Comparison of ENCODE assay signal across 23 mouse cellular contexts in genomic region chr1:187505368-187505767, GRCm38 (mm10).
A peak's percentile ranks its signal among the peaks of the same experiment; 100 is the strongest.
DNase-seq lines count a peak whose midpoint lies in the region; ATAC-seq and TF ChIP-seq lines count a peak whose summit lies in the region.
"Had no signal": no experiment of that assay in that cellular context is flagged by ENCODE, and none has a peak within 500 bp of the region (broad histone marks: within the 10 kb centered on the region; RNA-seq: fewer than 3 reads in every experiment).

No protein-coding gene starts in this region.

- no peak for TF ChIP-seq CTCF in liver, postnatal 0 days (IDR thresholded peaks at IDR 0.05; ENCODE audit: low read depth)

- TF ChIP-seq EP300 in liver, postnatal 0 days (IDR thresholded peaks at IDR 0.05; ENCODE audit: low read depth), result 0 out of 2 replicates have a peak, but pooled peaks have one; percentile 27

- no peak overlapping the region for H3K4me3 ChIP-seq in liver, postnatal 0 days (ENCODE audit: low read depth, low read length)
- H3K4me3 ChIP-seq in liver, embryonic 11.5 days (ENCODE audit: low read depth, low read length), result no peak overlapping the region
- H3K4me3 ChIP-seq: embryonic facial prominence, embryonic 13.5 days; forebrain, embryonic 13.5 days; heart, embryonic 15.5 days; hindbrain, embryonic 15.5 days had no signal

- no peaks in the 10 kb centered on the region for H3K9me3 ChIP-seq in liver, postnatal 0 days (ENCODE audit: low read length)
- no peaks in the 10 kb centered on the region for H3K9me3 ChIP-seq in liver, embryonic 11.5 days (ENCODE audit: control insufficient read depth, low read length)
- H3K9me3 ChIP-seq: embryonic facial prominence, embryonic 13.5 days; forebrain, embryonic 13.5 days; heart, embryonic 15.5 days; hindbrain, embryonic 15.5 days had no signal

- peak; percentile 51; the same call in 1 of the 2 replicates for ATAC-seq in liver, postnatal 0 days
- no peak for ATAC-seq in liver, embryonic 11.5 days (replicated peaks; ENCODE audit: low FRiP score)
- ATAC-seq in megakaryocyte, adult 5-6 weeks (ENCODE audit: poor library complexity, severe bottlenecking), result no peak
- ATAC-seq: forebrain, embryonic 13.5 days; forebrain, postnatal 0 days; intestine, embryonic 16.5 days had no signal

- H3K27ac ChIP-seq in liver, postnatal 0 days (ENCODE audit: low read depth), result no peak overlapping the region
- H3K27ac ChIP-seq in liver, embryonic 11.5 days (ENCODE audit: low read depth, low read length), result no peak overlapping the region
- H3K27ac ChIP-seq: embryonic facial prominence, embryonic 13.5 days; forebrain, embryonic 13.5 days; gastrocnemius, adult 2 months; heart, embryonic 15.5 days; hindbrain, embryonic 15.5 days had no signal

- H3K36me3 ChIP-seq in liver, postnatal 0 days (replicated peaks; ENCODE audit: insufficient read depth, low read length), result no peaks in the 10 kb centered on the region
- no peaks in the 10 kb centered on the region for H3K36me3 ChIP-seq in liver, embryonic 11.5 days (ENCODE audit: control insufficient read depth, insufficient read depth, low read length)
- H3K36me3 ChIP-seq: embryonic facial prominence, embryonic 13.5 days; heart, embryonic 15.5 days; hindbrain, embryonic 15.5 days had no signal

- H3K9ac ChIP-seq in liver, postnatal 0 days (replicated peaks), result no peak overlapping the region
- no peak overlapping the region for H3K9ac ChIP-seq in liver, embryonic 11.5 days (ENCODE audit: low read depth, low read length)
- H3K9ac ChIP-seq: embryonic facial prominence, embryonic 13.5 days; forebrain, embryonic 13.5 days; forebrain, postnatal 0 days; heart, embryonic 15.5 days; hindbrain, embryonic 15.5 days had no signal

- H3K27me3 ChIP-seq in liver, postnatal 0 days (ENCODE audit: insufficient read depth, low read length), result no peaks in the 10 kb centered on the region
- H3K27me3 ChIP-seq in liver, embryonic 11.5 days (replicated peaks; ENCODE audit: control insufficient read depth, insufficient read depth, low read length), result no peaks in the 10 kb centered on the region
- H3K27me3 ChIP-seq: embryonic facial prominence, embryonic 13.5 days; forebrain, embryonic 13.5 days; heart, embryonic 15.5 days; hindbrain, embryonic 15.5 days had no signal

- no peak overlapping the region for H3K4me2 ChIP-seq in liver, postnatal 0 days (ENCODE audit: low read depth, low read length)
- H3K4me2 ChIP-seq in liver, embryonic 11.5 days, result no peak overlapping the region
- H3K4me2 ChIP-seq: embryonic facial prominence, embryonic 13.5 days; forebrain, embryonic 13.5 days; heart, embryonic 11.5 days; heart, embryonic 15.5 days; hindbrain, embryonic 15.5 days had no signal

- no peaks in the 10 kb centered on the region; the same call in 1 of the 2 replicates for H3K4me1 ChIP-seq in liver, postnatal 0 days (ENCODE audit: insufficient read depth)
- H3K4me1 ChIP-seq in liver, embryonic 11.5 days (replicated peaks; ENCODE audit: control insufficient read depth, insufficient read depth, low read length), result no peaks in the 10 kb centered on the region; the same call in 1 of the 2 replicates
- H3K4me1 ChIP-seq: embryonic facial prominence, embryonic 13.5 days; forebrain, embryonic 13.5 days; heart, embryonic 15.5 days; hindbrain, embryonic 15.5 days had no signal

- DNase-seq in heart, adult 11 months, result peak; percentile 64
- DNase-seq in heart, adult 8-10 months (ENCODE audit: low spot score), result no peak
- no peak for DNase-seq in liver, postnatal 0 days
- no peak for DNase-seq in liver, embryonic 11.5 days (ENCODE audit: low spot score)
- DNase-seq in embryo, embryonic 11 days, result peak; percentile 20
- DNase-seq in mesoderm, embryonic 11.5 days (ENCODE audit: low read depth, low spot score), result peak; percentile 39
- no peak for DNase-seq in adrenal gland, adult 2 months
- DNase-seq: adrenal gland, postnatal 14 days; cerebellum, adult 11 months; cerebellum, adult 8-10 months; cerebellum, postnatal 14 days; forebrain, postnatal 0 days; gastrocnemius, adult 2 months; gastrocnemius, postnatal 25 days; heart, adult 18-20 months; heart, postnatal 14 days had no signal

- 53% methylated on average over 9 of the region's 9 CpGs for WGBS in liver, postnatal 0 days (ENCODE audit: insufficient replicate concordance)
- 52% methylated on average over 9 of the region's 9 CpGs for WGBS in liver, embryonic 11.5 days

Comparison
In these comparisons a context has a peak if more than half of its experiments do, and no peak if none do; other contexts are left out.
1. DNase-seq: peak in heart, adult 11 months (single experiment), embryo, embryonic 11 days (single experiment) and mesoderm, embryonic 11.5 days (single experiment); none in heart, adult 8-10 months (single experiment), liver, postnatal 0 days (single experiment), liver, embryonic 11.5 days (single experiment) and adrenal gland, adult 2 months (single experiment).